Mouse (Mus musculus) neural tube, embryonic 11.5 days (tissue): Measurements from ENCODE around the gene Lrrc8a. TPM values are rescaled to one million over a fixed set of nuclear protein-coding genes. Genes with fewer than 3 reads are reported as not detected.
A peak's percentile ranks its signal among the peaks of the same experiment; 100 is the strongest.

Experiments used
- ATAC-seq: fragments of 200-750 bp; cut with Nextera tagmentation; 2 replicates; pipeline ENCODE4 v1.8.0; 2017; ENCODE audit warnings: moderate number of reproducible peaks, mild to moderate bottlenecking, moderate TSS enrichment, moderate library complexity; ENCODE audit not compliant: insufficient read depth, low FRiP score, low TSS enrichment
- DNase-seq: peaks from one replicate; pipeline ENCODE4 v3.0.0-alpha.2; 2015; ENCODE audit warnings: low spot score
- H3K27ac ChIP-seq: fragments of 300-500 bp; sonication (generic); 2 replicates; pipeline ENCODE4 v1.5.1; 2014; ENCODE audit warnings: low read depth, mild to moderate bottlenecking, low read length
- H3K27me3 ChIP-seq: fragments of 300-500 bp; sonication (generic); 2 replicates; pipeline ENCODE4 v1.6.1; 2014; ENCODE audit warnings: mild to moderate bottlenecking, low read length, mixed read lengths; ENCODE audit not compliant: control insufficient read depth, insufficient read depth
- H3K36me3 ChIP-seq: fragments of 300-500 bp; sonication (generic); 2 replicates; pipeline ENCODE4 v1.6.1; 2014; ENCODE audit warnings: mild to moderate bottlenecking, low read length, moderate library complexity, mixed read lengths; ENCODE audit not compliant: control insufficient read depth, insufficient read depth
- H3K4me1 ChIP-seq: fragments of 300-500 bp; sonication (generic); 2 replicates; pipeline ENCODE4 v1.6.1; 2014; ENCODE audit warnings: low read length, mixed read lengths; ENCODE audit not compliant: control insufficient read depth, insufficient read depth
- H3K4me2 ChIP-seq: fragments of 300-500 bp; sonication (generic); 2 replicates; pipeline ENCODE4 v1.6.1; 2014; ENCODE audit warnings: low read depth, mild to moderate bottlenecking, moderate library complexity
- H3K4me3 ChIP-seq: fragments of 300-500 bp; sonication (generic); 2 replicates; pipeline ENCODE4 v1.5.1; 2014; ENCODE audit warnings: low read depth, low read length
- H3K9ac ChIP-seq: fragments of 300-500 bp; sonication (generic); 2 replicates; pipeline ENCODE4 v1.6.1; 2014; ENCODE audit warnings: mild to moderate bottlenecking, low read length
- H3K9me3 ChIP-seq: fragments of 300-500 bp; sonication (generic); 2 replicates; pipeline ENCODE4 v1.6.1; 2016; ENCODE audit warnings: low read length; ENCODE audit not compliant: control insufficient read depth
- WGBS: fragments of 180-500 bp; shearing (Covaris S2); extraction: QIAGEN DNeasy Blood & Tissue Kit; methylation state at CpG from one replicate; pipeline ENCODE4 v1.1.7; 2014; 5-methylcytosine and 5-hydroxymethylcytosine counted together
- polyA plus RNA-seq: library from polyadenylated mRNA; unstranded; fragments of >200 nt; fragmentation: Nextera tagmentation; extraction: Ambion mirVana; gene quantifications from 2 replicates; pipeline ENCODE4 v1.2.1, GENCODE M21; 2014

Gene Lrrc8a
- polyA plus RNA-seq, 1 experiment from 2014 or later, result 49.7 TPM

- Histone ChIP-seq H3K27ac (no peak overlapping the region), H3K9me3 (no peaks in the 10 kb centered on the region), H3K4me1 (no peaks in the 10 kb centered on the region), H3K4me3 (no peak overlapping the region), H3K27me3 (no peaks in the 10 kb centered on the region), H3K36me3 (no peaks in the 10 kb centered on the region), H3K4me2 (no peak overlapping the region), H3K9ac (no peak overlapping the region)
- ATAC-seq (no peak), DNase-seq (peak; percentile 47)
- 55% methylated on average over 1 of the region's 1 CpGs for WGBS
These were observed 32.6 kb downstream of the Lrrc8a start for GRCm38 (mm10) chr2:30270134-30270533.

GRCm38 (mm10) chr2:30280743-30281142 lies 43.2 kb downstream of the Lrrc8a start, which contains the start of gene Gm28038:
Gm28038 (plus strand) TSS chr2:30281043.
- 94% methylated on average over 11 of the region's 11 CpGs for WGBS
- no peaks in the 10 kb centered on the region for H3K9me3 ChIP-seq
- H3K27me3 ChIP-seq, result no peaks in the 10 kb centered on the region

GRCm38 (mm10) chr2:30281651-30282050 lies 44.1 kb downstream of the Lrrc8a start:
- H3K27me3 ChIP-seq, result no peaks in the 10 kb centered on the region
- WGBS, result 81% methylated on average over 3 of the region's 3 CpGs
- H3K27ac ChIP-seq, result no peak overlapping the region
- H3K4me3 ChIP-seq, result no peak overlapping the region
- no peak overlapping the region for H3K9ac ChIP-seq
- peaks cover 9% of the 10 kb centered on the region for H3K4me1 ChIP-seq
- H3K9me3 ChIP-seq, result no peaks in the 10 kb centered on the region
- ATAC-seq (no peak), DNase-seq (no peak)
- no peak overlapping the region for H3K4me2 ChIP-seq
- H3K36me3 ChIP-seq, result no peaks in the 10 kb centered on the region

More at GRCm38 (mm10) chr2:30280743-30281142, 43.2 kb downstream of the Lrrc8a start, which contains the start of gene Gm28038:
- Histone ChIP-seq H3K4me2 (no peak within 1 kb of the TSS), H3K36me3 (no peaks in the 10 kb centered on the region), H3K4me3 (no peak within 1 kb of the TSS), H3K4me1 (peaks cover 9% of the 10 kb centered on the region), H3K9ac (no peak within 1 kb of the TSS), H3K27ac (no peak within 1 kb of the TSS)
- ATAC-seq (no peak), DNase-seq (no peak)

DNA sequence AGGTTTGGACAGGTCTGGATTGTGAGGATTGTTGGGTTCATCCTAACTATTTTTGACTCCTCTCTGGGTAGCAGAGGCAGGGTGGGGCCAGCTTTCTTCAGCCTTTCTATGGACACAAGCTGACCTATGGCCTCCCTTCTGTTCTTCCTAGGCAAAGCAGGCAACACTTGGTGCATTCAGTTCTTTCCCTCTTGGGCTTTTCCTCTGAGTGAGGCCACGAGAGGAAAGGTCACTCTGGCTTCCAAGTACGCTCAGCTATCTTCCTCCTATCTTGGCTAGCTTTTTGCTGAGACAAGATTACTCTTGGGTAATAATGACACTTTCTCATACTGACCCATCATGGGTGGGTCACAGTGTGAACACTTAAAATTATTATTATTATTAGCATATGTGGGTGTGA lies 45.7 kb downstream of the Lrrc8a start:
- Histone ChIP-seq H3K27ac (no peak overlapping the region), H3K4me3 (no peak overlapping the region), H3K27me3 (no peaks in the 10 kb centered on the region), H3K9me3 (no peaks in the 10 kb centered on the region), H3K36me3 (no peaks in the 10 kb centered on the region), H3K4me2 (no peak overlapping the region), H3K9ac (no peak overlapping the region), H3K4me1 (peaks cover 14% of the 10 kb centered on the region)
- DNase-seq (no peak), ATAC-seq (no peak)
- 92% methylated on average over 2 of the region's 2 CpGs for WGBS

DNA sequence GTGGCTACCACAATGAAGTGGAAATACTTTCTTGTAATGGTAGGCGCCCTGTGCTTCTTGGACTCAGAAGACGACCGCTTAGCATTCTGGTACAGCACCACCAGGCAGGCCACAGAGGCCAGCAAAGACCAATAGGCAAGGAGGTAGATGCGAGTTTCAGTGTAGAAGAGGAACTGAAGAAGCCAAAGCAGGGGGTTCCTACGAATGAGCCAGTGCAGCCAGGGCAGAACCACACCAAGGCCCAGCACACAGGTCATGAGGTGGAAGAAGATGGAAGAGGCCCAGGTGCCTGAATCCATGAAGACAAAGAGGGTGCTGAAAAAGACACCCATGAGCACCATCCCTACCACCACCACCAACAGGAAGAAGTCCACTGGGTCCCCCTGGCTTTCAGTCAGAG lies 47.5 kb downstream of the Lrrc8a start:
- H3K27ac ChIP-seq, result no peak overlapping the region
- no peaks in the 10 kb centered on the region for H3K36me3 ChIP-seq
- 93% methylated on average over 5 of the region's 5 CpGs for WGBS
- H3K4me1 ChIP-seq, result peaks cover 14% of the 10 kb centered on the region
- no peak overlapping the region for H3K9ac ChIP-seq
- no peak for ATAC-seq
- no peaks in the 10 kb centered on the region for H3K9me3 ChIP-seq
- no peak for DNase-seq
- peak overlapping the region; percentile 74 for H3K4me2 ChIP-seq
- H3K27me3 ChIP-seq, result no peaks in the 10 kb centered on the region
- H3K4me3 ChIP-seq, result no peak overlapping the region

DNA sequence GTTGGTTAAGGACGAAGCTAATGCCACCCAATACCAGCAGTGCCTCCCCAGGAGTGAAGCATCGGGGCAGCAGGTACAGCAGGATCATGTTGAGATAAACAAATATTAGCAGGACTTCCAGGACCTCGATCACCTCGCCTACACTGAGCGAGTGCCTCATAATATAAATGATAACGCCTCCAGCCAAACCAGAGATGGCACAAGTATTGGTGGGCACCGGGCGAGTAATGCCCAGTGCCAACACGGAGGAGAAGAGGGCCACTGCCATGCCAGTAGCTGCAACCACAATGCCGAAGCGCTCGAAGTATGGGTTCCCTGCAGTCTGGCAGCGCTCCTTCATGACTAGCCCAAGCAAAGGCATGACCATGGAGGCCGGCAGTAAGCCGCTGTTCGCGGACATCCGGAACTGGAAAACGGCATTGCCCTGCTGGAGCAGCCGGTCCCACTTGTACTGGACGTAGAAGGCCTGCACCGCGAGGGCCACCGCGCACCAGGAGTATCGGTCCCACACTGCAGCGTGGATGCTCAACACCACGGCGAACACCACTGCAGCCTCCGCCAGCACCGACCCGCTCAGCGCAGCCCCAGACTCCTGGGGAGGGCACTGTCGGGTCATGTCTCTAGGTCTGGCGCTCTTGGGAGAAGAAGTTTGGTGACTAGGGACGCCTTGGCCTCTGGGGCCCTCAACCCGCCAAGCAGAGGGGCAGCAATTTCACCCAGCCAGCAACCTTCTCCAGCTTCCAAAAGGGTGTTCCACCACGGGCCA lies 48.1 kb downstream of the Lrrc8a start:
- no peak overlapping the region for H3K27ac ChIP-seq
- ATAC-seq, result peak; percentile 65
- H3K36me3 ChIP-seq, result no peaks in the 10 kb centered on the region
- peak overlapping the region; percentile 68 for H3K9ac ChIP-seq
- no peak for DNase-seq
- H3K4me1 ChIP-seq, result peaks cover 14% of the 10 kb centered on the region
- WGBS, result 16% methylated on average over 38 of the region's 38 CpGs
- peak overlapping the region; percentile 78 for H3K4me3 ChIP-seq
- H3K27me3 ChIP-seq, result no peaks in the 10 kb centered on the region
- peak overlapping the region; percentile 74 for H3K4me2 ChIP-seq
- H3K9me3 ChIP-seq, result no peaks in the 10 kb centered on the region

DNA sequence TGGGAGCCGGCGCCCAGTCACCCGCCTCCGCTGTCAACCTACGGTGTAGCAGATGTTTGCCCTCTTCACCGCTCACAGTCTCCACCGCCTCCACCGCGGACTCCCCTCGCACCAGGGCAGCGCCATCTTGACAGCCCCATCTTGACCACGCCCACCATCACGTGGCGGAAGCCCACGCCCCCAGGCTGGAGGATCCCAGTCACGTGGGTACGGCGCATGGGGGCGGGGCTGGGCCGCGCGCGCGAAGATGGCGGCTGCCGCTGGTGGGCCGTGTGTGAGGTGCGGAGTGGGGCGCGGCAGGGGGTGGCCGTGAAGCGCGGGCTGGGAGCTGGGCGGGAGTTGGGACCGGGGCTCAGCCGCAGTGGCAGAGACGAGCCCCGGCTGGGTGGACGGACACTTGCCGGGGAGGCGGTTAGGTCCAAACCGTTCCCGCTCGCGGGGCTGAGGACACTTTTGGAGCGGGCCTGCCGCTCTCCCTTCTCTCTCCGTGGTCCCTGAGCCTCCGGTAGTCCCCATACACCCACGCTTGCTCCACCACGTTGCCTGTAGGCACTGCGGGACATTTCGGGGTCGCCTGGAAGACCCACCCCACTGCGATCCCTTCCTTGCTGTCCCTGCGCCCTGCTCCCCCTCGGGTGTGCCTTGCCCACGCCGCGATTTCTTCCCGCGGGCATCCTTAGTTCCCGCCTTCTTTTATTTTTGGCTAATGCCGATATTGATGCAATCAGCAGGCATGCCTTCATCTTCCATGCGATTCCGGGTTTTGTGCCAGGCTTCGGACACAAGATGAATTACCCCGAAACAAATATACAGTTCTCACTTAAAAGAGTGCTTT lies 48.9 kb downstream of the Lrrc8a start, which contains the start of the genes Dolk and Nup188:
Gene Dolk (minus strand): TSS at position 143 of the 835 bp plus-strand sequence.
Gene Nup188 (plus strand): TSS at position 206 of the 835 bp plus-strand sequence.
- Histone ChIP-seq H3K9me3 (no peaks in the 10 kb centered on the region), H3K4me3 (peak within 1 kb of the TSS; percentile 78), H3K27ac (no peak within 1 kb of the TSS), H3K36me3 (no peaks in the 10 kb centered on the region), H3K9ac (peak within 1 kb of the TSS; percentile 68), H3K4me2 (peak within 1 kb of the TSS; percentile 74), H3K27me3 (no peaks in the 10 kb centered on the region), H3K4me1 (peaks cover 14% of the 10 kb centered on the region)
- ATAC-seq (peak; percentile 91), DNase-seq (peak; percentile 98)
- under 1% methylated on average over 55 of the region's 68 CpGs for WGBS

GRCm38 (mm10) chr2:30287027-30287373 lies 49.5 kb downstream of the Lrrc8a start:
- H3K4me1 ChIP-seq, result peaks cover 14% of the 10 kb centered on the region
- H3K27ac ChIP-seq, result no peak overlapping the region
- no peaks in the 10 kb centered on the region for H3K9me3 ChIP-seq
- no peaks in the 10 kb centered on the region for H3K27me3 ChIP-seq
- peak overlapping the region; percentile 68 for H3K9ac ChIP-seq
- peak overlapping the region; percentile 78 for H3K4me3 ChIP-seq
- ATAC-seq (no peak), DNase-seq (peak; percentile 19)
- WGBS, result 1% methylated on average over 10 of the region's 10 CpGs
- no peaks in the 10 kb centered on the region for H3K36me3 ChIP-seq
- peak overlapping the region; percentile 74 for H3K4me2 ChIP-seq
